Mouse (Mus musculus): ENCODE measurements around the gene Clstn1. TPM values are rescaled to one million over a fixed set of nuclear protein-coding genes. Genes with fewer than 3 reads are reported as not detected.

The Clstn1 gene
- 64.5 and 71.4 TPM in 2 replicates for polyA plus RNA-seq (2015; fragmentation: Nextera tagmentation; extraction: Ambion mirVana)

- WGBS, result under 1% methylated on average over 85 of the region's 103 CpGs
- Histone ChIP-seq H3K36me3 (no peaks in the 10 kb centered on the region), H3K27ac (replicated peaks) (peak within 1 kb of the TSS; percentile 34; the same call in 1 of the 2 replicates), H3K9me3 (replicated peaks) (no peaks in the 10 kb centered on the region), H3K9ac (peak within 1 kb of the TSS; percentile 81), H3K4me1 (peaks cover 13% of the 10 kb centered on the region), H3K4me2 (replicated peaks) (peak within 1 kb of the TSS; percentile 96), H3K4me3 (replicated peaks) (peak within 1 kb of the TSS; percentile 80), H3K27me3 (peaks cover 18% of the 10 kb centered on the region)
- ATAC-seq (ENCODE audit: insufficient number of reproducible peaks, low FRiP score, low TSS enrichment, low read depth), result peak; percentile 78
These were observed at the start of gene Clstn1 for GRCm38 (mm10) chr4:149586044-149586782. TSS of gene Clstn1 (plus strand) at chr4:149586468.

- 77% methylated on average over 8 of the region's 8 CpGs for WGBS
- Histone ChIP-seq H3K27me3 (no peaks in the 10 kb centered on the region), H3K36me3 (no peaks in the 10 kb centered on the region), H3K4me2 (replicated peaks) (no peak overlapping the region), H3K4me3 (replicated peaks) (no peak overlapping the region), H3K4me1 (peaks cover 30% of the 10 kb centered on the region), H3K9ac (no peak overlapping the region), H3K9me3 (replicated peaks) (no peaks in the 10 kb centered on the region), H3K27ac (replicated peaks) (no peak overlapping the region)
- peak; percentile 24; the same call in 1 of the 2 replicates for ATAC-seq (ENCODE audit: insufficient number of reproducible peaks, low FRiP score, low TSS enrichment, low read depth)
These were observed 46.8 kb upstream of the Clstn1 start for GRCm38 (mm10) chr4:149539441-149539840.

- Histone ChIP-seq H3K27me3 (no peaks in the 10 kb centered on the region), H3K27ac (replicated peaks) (no peak overlapping the region), H3K4me1 (peaks cover 35% of the 10 kb centered on the region), H3K9me3 (replicated peaks) (no peaks in the 10 kb centered on the region), H3K9ac (no peak overlapping the region), H3K36me3 (peaks cover 11% of the 10 kb centered on the region; the same call in 1 of the 2 replicates), H3K4me3 (replicated peaks) (no peak overlapping the region), H3K4me2 (replicated peaks) (peak overlapping the region; percentile 2; the same call in 1 of the 2 replicates)
- 28% methylated on average over 5 of the region's 5 CpGs for WGBS
- ATAC-seq (ENCODE audit: insufficient number of reproducible peaks, low FRiP score, low TSS enrichment, low read depth), result no peak
These were observed 44.3 kb upstream of the Clstn1 start for GRCm38 (mm10) chr4:149541935-149542334.

GRCm38 (mm10) chr4:149542431-149542830 lies 43.8 kb upstream of the Clstn1 start:
- 75% methylated on average over 12 of the region's 12 CpGs for WGBS
- Histone ChIP-seq H3K27me3 (no peaks in the 10 kb centered on the region), H3K4me1 (peaks cover 35% of the 10 kb centered on the region), H3K9me3 (replicated peaks) (no peaks in the 10 kb centered on the region), H3K27ac (replicated peaks) (no peak overlapping the region), H3K36me3 (peaks cover 11% of the 10 kb centered on the region; the same call in 1 of the 2 replicates), H3K9ac (no peak overlapping the region), H3K4me2 (replicated peaks) (no peak overlapping the region), H3K4me3 (replicated peaks) (no peak overlapping the region)
- ATAC-seq (ENCODE audit: insufficient number of reproducible peaks, low FRiP score, low TSS enrichment, low read depth), result no peak

- no peak overlapping the region for H3K9ac ChIP-seq
- no peaks in the 10 kb centered on the region for H3K27me3 ChIP-seq
- H3K4me1 ChIP-seq, result peaks cover 35% of the 10 kb centered on the region
- no peak for ATAC-seq (ENCODE audit: insufficient number of reproducible peaks, low FRiP score, low TSS enrichment, low read depth)
- no peaks in the 10 kb centered on the region for H3K9me3 ChIP-seq (replicated peaks)
- no peak overlapping the region for H3K4me2 ChIP-seq (replicated peaks)
- WGBS, result 46% methylated on average over 10 of the region's 10 CpGs
- H3K36me3 ChIP-seq, result peaks cover 11% of the 10 kb centered on the region; the same call in 1 of the 2 replicates
- H3K27ac ChIP-seq (replicated peaks), result no peak overlapping the region
- no peak overlapping the region for H3K4me3 ChIP-seq (replicated peaks)
These were observed 43.2 kb upstream of the Clstn1 start for GRCm38 (mm10) chr4:149542927-149543553.

- Histone ChIP-seq H3K4me2 (replicated peaks) (no peak overlapping the region), H3K27me3 (no peaks in the 10 kb centered on the region), H3K9me3 (replicated peaks) (no peaks in the 10 kb centered on the region), H3K36me3 (peaks cover 15% of the 10 kb centered on the region; the same call in 1 of the 2 replicates), H3K4me1 (peaks cover 25% of the 10 kb centered on the region), H3K27ac (replicated peaks) (no peak overlapping the region), H3K4me3 (replicated peaks) (no peak overlapping the region), H3K9ac (no peak overlapping the region)
- WGBS, result 84% methylated on average over 8 of the region's 8 CpGs
- ATAC-seq (ENCODE audit: insufficient number of reproducible peaks, low FRiP score, low TSS enrichment, low read depth), result 0 out of 2 replicates have a peak, but pooled peaks have one; percentile 34
These were observed 41.4 kb upstream of the Clstn1 start for GRCm38 (mm10) chr4:149544892-149545291.

- Histone ChIP-seq H3K27me3 (no peaks in the 10 kb centered on the region), H3K4me1 (peaks cover 17% of the 10 kb centered on the region), H3K4me3 (replicated peaks) (no peak overlapping the region), H3K4me2 (replicated peaks) (no peak overlapping the region), H3K9me3 (replicated peaks) (no peaks in the 10 kb centered on the region), H3K27ac (replicated peaks) (no peak overlapping the region), H3K36me3 (peaks cover 15% of the 10 kb centered on the region; the same call in 1 of the 2 replicates), H3K9ac (no peak overlapping the region)
- no peak for ATAC-seq (ENCODE audit: insufficient number of reproducible peaks, low FRiP score, low TSS enrichment, low read depth)
- WGBS, result 72% methylated on average over 9 of the region's 9 CpGs
These were observed 39.3 kb upstream of the Clstn1 start for GRCm38 (mm10) chr4:149546797-149547444.

GRCm38 (mm10) chr4:149547523-149547922 lies 38.7 kb upstream of the Clstn1 start:
- Histone ChIP-seq H3K27ac (replicated peaks) (no peak overlapping the region), H3K27me3 (no peaks in the 10 kb centered on the region), H3K4me1 (peaks cover 11% of the 10 kb centered on the region), H3K4me3 (replicated peaks) (no peak overlapping the region), H3K9ac (no peak overlapping the region), H3K4me2 (replicated peaks) (no peak overlapping the region), H3K36me3 (peaks cover 15% of the 10 kb centered on the region; the same call in 1 of the 2 replicates), H3K9me3 (replicated peaks) (no peaks in the 10 kb centered on the region)
- 56% methylated on average over 6 of the region's 6 CpGs for WGBS
- ATAC-seq (ENCODE audit: insufficient number of reproducible peaks, low FRiP score, low TSS enrichment, low read depth), result no peak

- Histone ChIP-seq H3K27ac (replicated peaks) (no peak overlapping the region), H3K4me3 (replicated peaks) (no peak overlapping the region), H3K9me3 (replicated peaks) (no peaks in the 10 kb centered on the region), H3K4me1 (peaks cover 5% of the 10 kb centered on the region; the same call in 1 of the 2 replicates), H3K9ac (no peak overlapping the region), H3K27me3 (no peaks in the 10 kb centered on the region), H3K4me2 (replicated peaks) (no peak overlapping the region), H3K36me3 (peaks cover 15% of the 10 kb centered on the region; the same call in 1 of the 2 replicates)
- ATAC-seq (ENCODE audit: insufficient number of reproducible peaks, low FRiP score, low TSS enrichment, low read depth), result no peak
- WGBS, result 64% methylated on average over 9 of the region's 9 CpGs
These were observed 36.9 kb upstream of the Clstn1 start for GRCm38 (mm10) chr4:149549221-149549925.

GRCm38 (mm10) chr4:149550866-149551265 lies 35.4 kb upstream of the Clstn1 start:
- Histone ChIP-seq H3K27me3 (no peaks in the 10 kb centered on the region), H3K27ac (replicated peaks) (no peak overlapping the region), H3K36me3 (peaks cover 12% of the 10 kb centered on the region; the same call in 1 of the 2 replicates), H3K9me3 (replicated peaks) (no peaks in the 10 kb centered on the region), H3K4me2 (replicated peaks) (no peak overlapping the region), H3K4me1 (no peaks in the 10 kb centered on the region), H3K9ac (no peak overlapping the region), H3K4me3 (replicated peaks) (no peak overlapping the region)
- 79% methylated on average over 5 of the region's 5 CpGs for WGBS
- ATAC-seq (ENCODE audit: insufficient number of reproducible peaks, low FRiP score, low TSS enrichment, low read depth), result no peak
